Mouse (Mus musculus): ENCODE measurements around the gene Efnb3. TPM values are rescaled to one million over a fixed set of nuclear protein-coding genes. Genes with fewer than 3 reads are reported as not detected.
"Not testable (repeated sequence)": the region's sequence is repeated elsewhere in the genome, so short reads cannot be mapped to it uniquely, and the experiment has no call there.

Gene Efnb3
- total RNA-seq, 2 experiments from 2014 or later = 77.4 to 98.0 TPM

DNA sequence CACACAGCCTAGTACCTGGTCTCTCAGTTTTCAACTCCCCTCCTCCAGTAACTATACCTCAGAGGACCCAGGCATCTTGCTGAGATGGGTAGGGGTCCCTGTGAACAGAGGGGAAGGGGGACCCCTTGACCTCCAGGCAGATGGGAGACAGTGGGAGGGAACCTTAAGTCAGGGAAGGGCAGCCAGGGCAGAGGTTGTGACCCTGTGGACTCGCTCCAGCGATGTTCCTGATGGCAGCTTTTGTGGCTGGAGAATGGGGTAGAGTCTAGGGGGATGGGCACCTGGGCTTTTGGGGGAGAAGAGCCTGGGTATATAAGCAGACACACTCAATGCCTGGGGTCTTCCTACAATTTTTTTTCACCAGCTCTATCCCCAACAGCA lies 6.7 kb downstream of the Efnb3 start:
- intact Hi-C loops (cut with DNase I) = no loop called here
- no peak for DNase-seq

DNA sequence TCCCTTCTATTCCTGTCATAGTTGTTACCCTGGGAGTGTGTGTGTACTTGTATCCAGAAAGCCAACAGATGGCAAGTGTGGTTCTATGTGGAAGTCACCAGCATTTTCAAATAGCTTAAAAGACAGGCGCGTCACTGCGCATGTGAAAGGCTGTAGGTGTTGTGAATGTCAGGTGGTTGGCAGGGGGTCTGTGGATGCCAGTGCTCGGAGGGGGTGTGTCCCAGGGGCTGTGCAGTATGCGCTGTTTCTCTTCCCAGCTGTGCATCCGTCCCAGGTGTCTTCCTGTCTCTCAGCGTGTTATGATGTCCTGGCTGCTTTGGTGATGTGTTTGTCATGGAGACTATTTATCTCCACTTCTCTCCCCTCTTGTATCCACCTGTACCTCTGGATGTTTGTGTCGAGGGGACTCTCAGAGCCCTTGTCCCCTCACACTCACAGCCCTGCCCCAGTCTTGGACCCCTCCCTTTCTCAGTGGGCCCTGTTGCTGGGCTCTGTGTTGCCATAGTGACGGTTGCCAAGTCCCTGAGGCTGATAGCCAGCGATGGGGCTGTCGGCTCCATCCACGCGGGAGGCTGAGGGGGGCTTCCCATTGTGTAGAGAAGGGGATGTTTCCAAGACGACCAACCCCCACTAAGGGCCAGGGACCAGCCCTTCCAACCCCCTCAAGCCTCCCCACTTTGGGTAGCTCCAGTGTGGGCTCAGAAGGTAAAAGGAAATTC lies 7.2 kb downstream of the Efnb3 start:
- intact Hi-C loops (cut with DNase I) = no loop called here

DNA sequence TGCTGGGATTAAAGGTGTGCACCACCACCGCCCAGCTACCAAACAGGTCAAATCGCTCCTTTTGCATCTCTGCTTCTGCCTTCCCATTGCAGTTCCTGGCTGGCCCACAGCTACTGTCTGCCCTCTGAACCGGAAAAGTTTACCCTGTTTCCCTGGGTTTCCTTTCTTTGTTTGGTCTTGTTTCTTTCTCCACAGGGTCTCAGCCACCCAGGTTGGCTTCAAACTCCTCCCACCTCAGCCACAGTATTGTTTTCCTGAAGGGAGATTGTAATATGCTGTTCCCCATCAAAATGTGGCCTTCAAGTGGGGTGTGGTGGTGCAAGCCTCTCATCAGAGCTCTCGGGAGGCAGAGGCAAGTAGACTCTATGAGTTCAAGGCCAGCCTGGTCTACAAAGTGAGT lies 8.7 kb downstream of the Efnb3 start:
- no peak for DNase-seq
- intact Hi-C loops (cut with DNase I) = no loop called here

More for the DNA sequence above, 7.2 kb downstream of the Efnb3 start:
- no peak for DNase-seq

DNA sequence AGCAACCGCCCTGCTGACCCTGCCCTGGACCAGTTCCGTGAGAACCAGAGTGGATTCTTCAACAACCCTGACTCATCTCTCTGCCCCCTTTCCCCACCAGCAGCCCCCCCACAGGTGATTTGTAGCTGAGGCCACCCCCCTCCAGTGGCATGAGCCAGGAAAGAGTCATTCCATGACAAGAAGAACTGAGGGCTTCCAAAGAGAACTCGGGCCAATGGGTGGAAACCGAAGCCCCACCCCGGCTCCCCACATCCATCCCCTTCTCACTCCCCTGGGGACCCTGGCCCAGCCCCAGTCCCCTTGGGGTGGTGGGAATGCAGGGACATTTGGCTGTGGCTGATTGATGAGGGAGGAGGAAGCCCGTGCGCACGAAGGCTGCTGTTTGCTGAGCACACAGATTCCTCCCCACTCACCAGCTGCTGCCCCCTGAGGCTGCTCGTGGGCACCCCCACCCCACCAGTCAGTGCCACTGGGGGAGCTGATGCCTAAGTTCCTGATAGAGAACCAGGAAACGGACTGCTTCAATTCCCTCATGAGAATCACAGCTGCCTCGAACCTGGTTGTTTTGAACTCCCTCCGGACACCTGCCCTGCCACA lies 10.8 kb downstream of the Efnb3 start, which contains the start of gene Dnah2:
TSS of gene Dnah2 (minus strand) at position 51 of the 597 bp plus-strand sequence.
- intact Hi-C loops (cut with DNase I) = no loop called here
- DNase-seq = no peak

DNA sequence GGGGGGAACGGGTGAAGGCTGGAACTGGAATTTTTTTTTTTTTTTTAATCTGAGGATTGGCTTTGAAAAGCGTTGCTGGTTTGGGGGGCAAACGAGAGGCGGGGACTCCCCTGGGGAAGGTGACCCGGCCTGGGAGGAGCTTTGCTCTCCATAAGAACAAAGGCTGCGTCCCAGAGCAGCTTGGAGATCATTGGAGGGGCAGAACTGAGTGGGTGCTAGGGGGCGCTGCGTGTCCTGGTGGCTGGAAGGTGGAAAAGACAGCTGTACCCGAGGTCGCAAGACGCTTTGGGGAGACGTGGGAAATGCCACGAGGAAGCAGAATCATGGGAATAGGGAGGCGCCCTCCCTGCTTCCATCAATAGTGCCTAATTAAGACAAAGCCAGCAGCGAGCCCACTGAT lies 12.9 kb downstream of the Efnb3 start:
- intact Hi-C loops (cut with DNase I) = loop anchor here (2.0 kb wide), 2 partner anchors 32 to 66 kb away; no protein-coding TSS in a partner anchor
- peak; percentile 49 to 52 for DNase-seq

DNA sequence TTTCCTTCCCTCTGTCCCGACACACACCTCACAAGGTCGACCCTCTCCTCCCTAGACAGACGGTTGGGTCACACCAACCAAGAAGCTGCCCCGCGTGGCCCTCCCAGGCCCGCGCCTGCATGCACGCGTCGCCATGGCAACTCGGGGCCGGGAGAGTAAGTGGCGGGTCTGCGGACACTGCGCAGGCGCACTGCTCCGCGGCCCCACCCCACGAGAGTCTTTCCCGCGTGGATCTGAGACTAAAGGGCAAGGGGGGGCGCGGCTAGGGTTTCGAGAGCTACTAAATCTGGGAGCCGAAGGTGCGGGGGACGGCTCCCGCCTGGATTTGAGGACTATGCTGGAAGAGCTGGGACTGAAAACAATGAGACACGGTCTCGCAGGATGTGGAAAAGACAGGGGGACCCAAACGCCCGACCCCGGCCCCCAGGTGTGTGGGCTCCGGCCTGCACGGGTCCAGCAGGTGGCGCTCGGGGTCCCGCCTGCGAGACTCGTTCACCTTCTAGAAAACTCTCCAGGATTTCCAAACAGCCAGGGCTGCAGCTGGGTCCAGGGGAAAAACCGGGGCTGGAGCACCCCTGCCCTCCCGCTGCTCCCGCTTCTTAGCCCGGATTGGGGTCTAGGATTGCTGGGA lies 13.5 kb downstream of the Efnb3 start:
- intact Hi-C loops (cut with DNase I) = loop anchor here (2.0 kb wide), 2 partner anchors 32 to 66 kb away; no protein-coding TSS in a partner anchor

DNA sequence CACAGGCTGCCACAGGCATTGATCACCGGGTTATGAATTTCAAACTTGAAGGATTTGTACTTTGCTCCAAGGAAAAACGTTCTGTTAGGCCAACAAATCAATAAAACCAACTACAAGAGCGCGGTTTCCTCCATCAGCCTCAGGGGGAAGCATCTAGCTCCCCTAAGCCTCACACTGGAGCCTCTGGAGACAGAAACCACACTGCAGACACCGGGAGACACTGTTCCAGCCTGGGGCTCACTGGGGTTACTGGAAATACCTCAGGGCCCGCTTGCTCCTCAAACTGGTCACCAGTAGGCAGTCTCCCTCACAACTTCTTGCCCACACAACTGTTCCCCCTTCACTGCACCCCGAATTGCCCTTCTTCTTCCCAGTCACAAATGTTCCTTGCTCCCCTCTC lies 14.0 kb downstream of the Efnb3 start:
- DNase-seq = no peak
- intact Hi-C loops (cut with DNase I) = loop anchor here (2.0 kb wide), 2 partner anchors 33 to 67 kb away; no protein-coding TSS in a partner anchor

More for the DNA sequence above, 13.5 kb downstream of the Efnb3 start:
- peak; percentile 72 to 79 for DNase-seq

DNA sequence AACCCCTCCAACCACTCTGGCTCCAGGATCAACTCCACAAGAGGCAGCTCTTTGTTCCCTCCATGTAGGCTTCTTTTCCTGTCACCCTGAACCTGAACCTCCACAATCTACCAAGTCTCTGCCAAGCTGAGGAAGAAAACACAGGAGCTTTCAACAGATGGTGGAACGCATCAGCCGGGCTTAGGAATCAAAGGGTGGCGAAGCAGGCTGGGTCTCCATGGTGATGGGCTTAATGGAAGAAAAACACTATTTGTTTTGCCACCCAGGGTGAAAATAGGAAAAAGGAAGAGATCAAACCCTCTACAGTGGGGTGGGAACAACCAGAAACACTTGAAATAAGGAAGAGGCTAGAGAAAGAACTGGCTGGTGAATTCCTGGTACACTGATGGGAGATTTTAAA lies 16.4 kb downstream of the Efnb3 start:
- intact Hi-C loops (cut with DNase I) = no loop called here
- DNase-seq = no peak

DNA sequence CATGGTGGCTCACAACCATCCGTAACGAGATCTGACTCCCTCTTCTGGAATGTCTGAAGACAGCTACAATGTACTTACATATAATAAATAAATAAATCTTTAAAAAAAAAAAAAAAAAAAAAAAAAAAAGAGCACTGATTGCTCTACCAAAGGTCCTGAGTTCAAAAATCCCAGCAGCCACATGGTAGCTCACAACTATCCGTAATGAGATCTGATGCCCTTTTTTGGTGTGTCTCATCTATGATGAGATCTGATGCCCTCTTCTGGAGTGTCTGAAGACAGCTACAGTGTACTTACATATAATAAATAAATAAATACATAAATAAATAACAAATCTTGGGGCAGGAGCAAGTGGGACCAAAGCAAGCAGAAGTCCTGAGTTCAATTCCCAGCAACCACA lies 18.3 kb downstream of the Efnb3 start:
- DNase-seq; intact Hi-C loops (cut with DNase I): not testable (repeated sequence)

DNA sequence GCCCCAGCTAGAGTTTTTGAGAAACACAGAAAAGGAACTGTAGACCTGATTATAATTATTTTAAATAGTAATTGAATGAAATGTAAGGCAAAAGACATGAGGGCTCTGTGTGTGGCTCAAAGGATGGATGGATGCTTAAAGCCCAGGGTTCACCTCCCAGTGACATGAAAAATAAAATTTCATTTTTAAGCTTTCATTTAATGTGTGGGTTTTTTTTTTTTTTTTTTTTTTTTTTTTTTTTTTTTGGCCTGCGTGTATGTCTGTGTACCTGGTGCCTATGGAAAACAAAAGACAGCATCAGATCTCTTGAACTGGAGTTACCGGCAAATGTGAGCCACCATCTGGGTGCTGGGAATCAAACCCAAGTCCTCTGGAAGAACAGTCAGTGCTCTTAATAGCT lies 19.3 kb downstream of the Efnb3 start:
- DNase-seq = no peak
- intact Hi-C loops (cut with DNase I) = no loop called here

DNA sequence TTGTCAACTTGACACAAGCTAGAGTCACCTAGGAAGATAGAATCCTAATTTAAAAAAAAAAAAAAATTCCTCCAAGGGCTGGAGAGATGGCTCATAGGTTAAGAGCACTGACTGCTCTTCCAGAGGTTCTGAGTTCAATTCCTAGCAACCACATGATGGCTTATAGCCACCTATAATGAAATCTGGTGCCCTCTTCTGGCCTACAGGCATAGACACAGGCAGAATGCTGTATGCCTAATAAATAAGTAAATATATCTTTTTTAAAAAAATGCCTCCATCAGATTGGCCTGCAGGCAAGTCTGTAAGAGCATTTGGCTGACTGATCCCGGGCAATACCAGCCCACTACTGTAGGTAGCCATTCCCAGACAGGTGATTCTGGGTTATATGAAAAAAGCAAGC lies 25.0 kb downstream of the Efnb3 start:
- no peak for DNase-seq
- intact Hi-C loops (cut with DNase I) = no loop called here

DNA sequence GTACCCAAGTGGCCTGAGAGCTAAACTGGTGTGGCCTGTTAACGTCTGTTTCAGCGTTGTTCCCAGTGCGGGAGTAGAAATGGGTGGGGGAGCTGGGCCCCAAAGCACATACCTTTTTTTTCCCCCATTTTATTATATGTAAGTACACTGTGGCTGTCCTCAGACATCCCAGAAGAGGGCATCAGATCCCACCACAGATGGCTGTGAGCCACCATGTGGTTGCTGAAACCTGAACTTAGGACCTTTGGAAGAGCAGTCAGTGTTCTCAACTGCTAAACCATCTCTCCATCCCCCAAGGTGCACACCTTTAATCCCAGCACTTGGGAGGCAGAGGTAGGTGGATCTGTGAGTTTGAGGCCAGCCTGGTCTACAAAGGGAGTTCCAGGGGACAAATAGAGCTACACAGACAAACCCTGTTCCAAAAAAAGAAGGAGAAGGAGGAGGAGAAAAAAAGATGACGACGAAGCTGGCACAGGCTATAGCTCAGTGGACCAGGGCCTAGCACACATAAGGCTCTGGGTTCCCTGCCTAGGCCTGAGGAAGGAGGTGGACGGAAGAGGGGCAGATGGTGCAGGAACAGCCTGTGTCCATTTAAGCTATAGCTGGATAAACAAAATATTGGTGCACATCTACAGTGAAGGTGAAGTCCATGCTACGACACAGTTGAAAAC lies 27.4 kb downstream of the Efnb3 start:
- intact Hi-C loops (cut with DNase I) = no loop called here
- DNase-seq = no peak

DNA sequence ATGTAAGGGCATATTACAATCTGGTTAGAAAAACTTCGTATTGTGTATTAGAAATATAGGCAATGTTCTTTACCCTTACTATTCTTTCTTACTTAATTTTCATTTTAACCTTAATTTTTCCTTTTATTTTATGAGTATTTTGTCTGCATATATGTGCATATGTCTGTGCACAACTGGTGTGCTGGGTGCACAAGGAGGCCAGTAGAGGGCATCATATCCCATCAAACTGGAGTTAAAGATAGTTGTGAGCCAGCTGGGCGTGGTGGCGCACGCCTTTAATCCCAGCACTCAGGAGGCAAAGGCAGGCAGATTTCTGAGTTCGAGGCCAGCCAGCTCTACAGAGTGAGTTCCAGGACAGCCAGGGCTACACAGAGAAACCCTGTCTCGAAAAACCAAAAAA lies 29.2 kb downstream of the Efnb3 start:
- DNase-seq; intact Hi-C loops (cut with DNase I): not testable (repeated sequence)

DNA sequence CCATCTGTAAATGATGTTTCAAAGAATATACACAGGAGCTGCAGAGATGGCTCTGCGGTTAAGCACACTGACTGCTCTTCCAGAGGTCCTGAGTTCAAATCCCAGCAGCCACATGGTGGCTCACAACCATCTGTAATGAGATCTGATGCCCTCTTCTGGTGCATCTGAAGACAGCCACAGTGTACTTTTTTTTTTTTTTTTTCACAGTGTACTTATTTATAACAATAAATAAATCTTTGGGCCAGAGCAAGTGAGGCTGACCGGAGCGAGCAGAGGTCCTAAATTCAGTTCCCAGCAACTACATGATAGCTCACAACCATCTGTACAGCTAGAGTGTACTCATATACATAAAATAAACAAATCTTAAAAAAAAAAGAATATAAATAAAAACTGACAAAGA lies 29.7 kb downstream of the Efnb3 start:
- intact Hi-C loops (cut with DNase I); DNase-seq: not testable (repeated sequence)

DNA sequence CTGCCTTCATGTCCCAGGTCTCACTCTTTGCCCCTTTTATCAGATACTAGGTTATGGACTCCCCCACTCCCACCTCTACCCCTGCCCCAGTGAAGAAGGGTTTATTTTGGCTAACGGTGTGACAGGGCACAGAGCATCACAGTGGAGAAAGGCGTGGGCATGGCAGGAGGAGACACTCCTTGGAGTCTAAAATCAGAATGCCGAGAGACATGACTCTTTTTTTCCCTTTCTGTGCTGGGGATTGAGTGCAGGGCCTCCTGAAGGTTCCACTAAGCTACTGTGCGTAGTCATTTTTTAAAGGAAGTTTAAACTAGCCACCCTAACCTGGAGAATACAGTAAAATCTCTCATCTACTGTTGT lies 32.0 kb downstream of the Efnb3 start:
- intact Hi-C loops (cut with DNase I) = no loop called here
- no peak for DNase-seq

DNA sequence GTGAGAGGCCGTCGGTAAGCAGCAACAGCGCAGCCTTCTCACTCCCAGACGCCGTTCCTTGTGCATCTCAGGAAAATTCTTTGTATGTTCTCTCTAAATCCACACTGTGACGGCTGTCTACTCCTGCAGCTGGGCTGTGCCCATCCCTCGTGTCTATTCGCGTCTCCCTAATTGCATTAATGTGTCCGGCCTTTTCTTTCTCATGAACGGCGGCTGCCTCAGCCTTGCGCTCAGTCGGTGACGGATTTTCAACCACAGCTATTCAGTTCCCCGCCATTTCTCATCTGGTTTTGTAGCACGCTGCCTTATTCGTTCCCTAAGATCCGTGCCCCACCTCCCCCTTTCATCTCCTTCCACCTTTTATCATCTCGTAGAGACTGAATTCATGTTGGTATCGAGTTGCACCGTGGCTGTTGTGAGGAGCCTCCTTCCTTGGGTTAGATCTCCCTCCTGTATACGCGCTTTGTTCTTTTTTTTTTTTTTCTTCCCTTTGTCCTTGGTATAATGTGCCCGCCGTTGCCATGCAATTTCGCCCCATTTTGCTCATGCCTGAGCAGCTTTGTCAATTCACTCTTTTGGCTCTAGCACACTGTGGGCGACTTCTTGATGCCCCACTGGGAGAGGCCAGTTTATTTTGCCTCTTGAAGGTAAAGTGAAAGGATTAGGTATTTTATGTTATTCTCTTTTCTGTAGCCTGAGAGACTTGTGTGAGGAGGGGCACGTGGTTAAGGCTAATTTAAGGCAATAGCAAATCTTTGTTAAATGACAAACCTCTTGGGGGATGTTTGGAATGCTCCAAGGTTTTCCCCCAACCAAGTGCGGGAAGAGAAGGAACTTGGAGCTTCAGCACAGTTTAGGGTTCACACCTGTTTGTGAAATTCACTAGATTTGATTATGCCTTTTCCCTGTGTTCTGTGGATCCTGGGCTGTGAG lies 32.6 kb downstream of the Efnb3 start:
- DNase-seq = no peak
- intact Hi-C loops (cut with DNase I) = no loop called here

DNA sequence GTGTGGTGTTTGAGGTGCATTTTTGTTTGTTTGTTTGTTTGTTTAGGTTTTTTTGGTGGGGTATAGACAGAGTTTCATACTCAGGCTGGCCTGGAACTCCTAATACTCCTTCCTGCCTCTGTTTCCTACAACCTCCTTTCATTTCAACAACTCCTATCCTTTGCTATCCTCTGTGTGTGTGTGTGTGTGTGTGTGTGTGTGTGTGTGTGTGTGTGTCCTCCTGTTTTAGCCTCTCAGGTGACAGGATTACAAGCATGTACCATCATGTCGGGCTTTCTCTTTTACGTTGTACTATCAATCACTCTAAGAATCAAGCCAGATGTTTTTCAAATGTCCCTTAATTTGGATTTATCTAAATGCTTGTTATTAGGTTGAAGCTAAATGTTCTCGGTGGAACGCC lies 33.4 kb downstream of the Efnb3 start:
- intact Hi-C loops (cut with DNase I) = no loop called here
- DNase-seq = no peak

DNA sequence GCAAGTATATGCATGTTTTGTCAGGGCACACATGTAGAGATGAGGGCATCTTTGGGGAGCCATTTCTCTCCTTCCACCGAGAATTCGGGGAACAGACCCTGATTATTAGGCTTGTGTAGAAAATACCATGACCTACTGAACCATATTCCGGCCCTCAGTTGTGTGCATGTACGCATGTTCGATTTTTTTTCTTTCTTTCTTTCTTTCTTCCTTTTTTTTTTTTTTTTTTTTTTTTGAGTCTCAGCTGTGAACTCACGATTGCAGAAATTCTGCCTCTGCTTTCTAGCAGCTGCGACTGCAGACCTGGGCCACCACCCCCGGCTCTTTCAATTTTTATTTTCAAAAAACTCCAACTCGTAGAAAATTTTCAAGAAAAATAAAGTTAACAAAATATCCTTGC lies 34.3 kb downstream of the Efnb3 start:
- no peak for DNase-seq
- intact Hi-C loops (cut with DNase I) = no loop called here

DNA sequence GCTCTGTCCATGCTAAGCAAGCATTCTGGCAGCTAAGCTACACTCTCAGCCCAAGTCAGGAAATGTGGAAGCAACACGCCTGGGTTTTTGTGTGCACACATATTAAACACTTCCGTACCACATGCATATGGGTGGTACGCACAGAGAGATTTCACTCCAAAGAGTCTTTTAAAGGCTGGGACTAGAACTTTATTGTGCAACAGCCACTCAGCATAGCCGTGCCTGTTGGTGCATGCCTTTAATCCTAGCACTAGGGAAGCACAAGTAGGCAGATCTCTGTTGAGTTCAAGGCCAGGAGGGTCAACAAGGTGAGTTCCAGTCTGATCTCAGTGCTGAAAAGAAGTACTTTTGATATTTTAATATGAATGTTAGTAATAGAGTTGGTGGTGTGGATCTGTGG lies 36.4 kb downstream of the Efnb3 start:
- intact Hi-C loops (cut with DNase I) = no loop called here
- DNase-seq = no peak

DNA sequence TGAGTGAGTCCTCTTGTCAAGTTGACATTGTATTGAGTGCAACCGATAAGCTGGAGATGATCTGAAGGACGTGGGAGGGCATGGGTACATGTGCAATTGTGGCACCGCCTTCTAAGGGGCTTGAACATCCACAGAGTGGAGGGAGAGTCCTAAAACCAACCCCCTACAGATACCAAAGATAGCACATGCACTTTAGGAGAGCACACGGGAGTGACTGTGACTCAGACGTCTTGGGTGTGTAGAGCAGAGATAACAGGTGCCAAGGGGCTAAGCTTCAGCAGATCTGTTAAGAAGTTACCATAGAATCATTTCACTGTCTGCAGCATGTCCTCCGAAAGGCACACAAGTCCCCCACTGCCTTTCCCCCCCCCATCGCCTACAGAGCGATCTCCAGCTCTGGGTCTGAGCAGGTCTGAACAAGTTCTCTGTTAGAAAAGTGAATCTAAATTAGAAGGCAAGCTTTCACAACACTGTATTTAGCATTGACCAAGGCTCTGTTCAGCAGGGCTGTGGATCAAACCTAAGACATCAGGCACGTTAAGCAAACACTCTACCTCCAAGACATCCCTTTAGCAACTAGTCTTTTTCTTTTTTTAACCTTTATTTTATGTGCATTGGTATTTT lies 38.4 kb downstream of the Efnb3 start:
- intact Hi-C loops (cut with DNase I) = no loop called here
- DNase-seq = no peak
